Mouse (Mus musculus) MN1 (cell line): ENCODE data around the gene Atxn2.

Experiments used
- DNase-seq: peaks from one replicate; pipeline ENCODE4 v3.0.0-alpha.2; 2016; ENCODE audit warnings: low spot score

The Atxn2 gene

GRCm38 (mm10) chr5:121856740-121857139 is 145.6 kb downstream of the Atxn2 start:
- DNase-seq = no peak

GRCm38 (mm10) chr5:121858427-121858826 is 147.3 kb downstream of the Atxn2 start:
- DNase-seq = no peak

- no peak for DNase-seq
Observed at GRCm38 (mm10) chr5:121861964-121862363, 150.8 kb downstream of the Atxn2 start.

GRCm38 (mm10) chr5:121864330-121864729 is 153.2 kb downstream of the Atxn2 start:
- DNase-seq = no peak
